Mouse (Mus musculus) liver, embryonic 13.5 days (tissue): ENCODE results near the gene Inip. TPM values are rescaled to one million over a fixed set of nuclear protein-coding genes. Genes with fewer than 3 reads are reported as not detected.

Source experiments
- ATAC-seq: fragments of 200-750 bp; cut with Nextera tagmentation; 2 replicates; pipeline ENCODE4 v1.8.0; 2017; ENCODE audit warnings: low read depth, mild to moderate bottlenecking, moderate number of reproducible peaks, moderate library complexity
- DNase-seq: peaks from one replicate; pipeline ENCODE4 v3.0.0; 2022
- H3K27ac ChIP-seq: fragments of 300-500 bp; sonication (generic); 2 replicates; pipeline ENCODE4 v1.5.1; 2015; ENCODE audit warnings: moderate library complexity, mild to moderate bottlenecking, inconsistent platforms
- H3K27me3 ChIP-seq: fragments of 300-500 bp; sonication (generic); 2 replicates; pipeline ENCODE4 v1.6.1; 2015; ENCODE audit warnings: mild to moderate bottlenecking, inconsistent platforms
- H3K36me3 ChIP-seq: fragments of 300-500 bp; sonication (generic); 2 replicates; pipeline ENCODE4 v1.6.1; 2015; ENCODE audit warnings: mild to moderate bottlenecking, inconsistent platforms
- H3K4me1 ChIP-seq: fragments of 300-500 bp; sonication (generic); replicated peaks from 2 replicates; pipeline ENCODE4 v1.6.1; 2015; ENCODE audit warnings: inconsistent platforms
- H3K4me2 ChIP-seq: fragments of 300-500 bp; sonication (generic); 2 replicates; pipeline ENCODE4 v1.6.1; 2015; ENCODE audit warnings: inconsistent platforms, mild to moderate bottlenecking, moderate library complexity
- H3K4me3 ChIP-seq: fragments of 300-500 bp; sonication (generic); replicated peaks from 2 replicates; pipeline ENCODE4 v1.5.1; 2015; ENCODE audit warnings: mild to moderate bottlenecking, inconsistent platforms
- H3K9ac ChIP-seq: fragments of 300-500 bp; sonication (generic); 2 replicates; pipeline ENCODE4 v1.6.1; 2015; ENCODE audit warnings: mild to moderate bottlenecking, inconsistent platforms
- H3K9me3 ChIP-seq: fragments of 300-500 bp; sonication (generic); replicated peaks from 2 replicates; pipeline ENCODE4 v1.6.1; 2016; ENCODE audit warnings: inconsistent platforms
- WGBS: fragments of 180-500 bp; shearing (Covaris S2); methylation state at CpG from one replicate; pipeline ENCODE4 v1.1.7; 2015; ENCODE audit not compliant: insufficient replicate concordance; 5-methylcytosine and 5-hydroxymethylcytosine counted together
- polyA plus RNA-seq: library from polyadenylated mRNA; unstranded; fragments of >200 nt; fragmentation: Nextera tagmentation; extraction: Ambion mirVana; gene quantifications from 2 replicates; pipeline ENCODE4 v1.2.1, GENCODE M21; 2015

The Inip gene
- polyA plus RNA-seq = 24.7 and 30.0 TPM in 2 replicates

DNA sequence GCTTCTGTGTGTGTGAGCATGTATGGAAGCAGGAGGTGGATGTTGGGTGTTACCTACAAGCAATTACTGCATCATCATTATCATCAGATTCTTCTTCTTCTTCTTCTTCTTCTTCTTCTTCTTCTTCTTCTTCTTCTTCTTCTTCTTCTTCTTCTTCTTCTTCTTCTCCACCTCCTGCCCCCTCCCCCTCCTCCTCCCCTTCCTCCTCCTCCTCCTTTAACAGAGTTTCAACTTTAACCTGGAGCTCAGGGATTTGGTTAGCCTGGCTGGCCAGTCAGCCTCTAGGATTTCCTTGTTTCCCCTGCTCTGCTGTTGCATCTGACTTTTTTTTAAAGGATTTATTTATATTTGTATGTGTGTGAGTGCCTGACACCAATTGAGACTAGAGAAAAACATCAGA is at the start of gene Inip:
Gene Inip (minus strand): TSS at position 101 of the 400 bp plus-strand sequence.
- no peaks in the 10 kb centered on the region for H3K36me3 ChIP-seq
- H3K4me2 ChIP-seq = no peak within 1 kb of the TSS
- H3K27me3 ChIP-seq = no peaks in the 10 kb centered on the region
- no peak within 1 kb of the TSS for H3K4me3 ChIP-seq
- peak within 1 kb of the TSS; percentile 62 for H3K27ac ChIP-seq
- ATAC-seq = no peak
- DNase-seq = no peak
- H3K9ac ChIP-seq = no peak within 1 kb of the TSS
- H3K4me1 ChIP-seq = peaks cover 41% of the 10 kb centered on the region
- H3K9me3 ChIP-seq = no peaks in the 10 kb centered on the region

DNA sequence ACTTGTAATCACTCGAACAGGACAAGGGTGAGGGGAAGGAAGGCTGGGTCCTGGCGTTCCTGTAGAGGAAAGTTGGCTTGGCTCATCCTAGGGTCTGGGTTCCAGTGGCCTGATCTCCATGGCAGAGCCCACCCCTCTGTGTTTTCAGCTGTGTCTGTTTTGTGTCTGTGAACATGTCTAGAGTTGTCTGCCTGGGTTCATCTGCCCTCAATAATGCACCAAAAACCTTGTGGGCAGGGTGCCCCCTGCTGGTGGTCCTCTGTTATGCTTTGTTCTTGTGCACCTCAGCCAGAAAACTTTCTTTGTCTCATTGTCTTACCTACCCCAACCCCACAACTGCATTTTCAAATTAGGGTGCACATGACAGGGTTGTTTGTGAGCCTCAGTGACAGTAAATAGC is 48.8 kb upstream of the Inip start:
- DNase-seq (peak; percentile 45), ATAC-seq (peak; percentile 43; the same call in 1 of the 2 replicates)
- Histone ChIP-seq H3K4me3 (no peak overlapping the region), H3K27ac (no peak overlapping the region), H3K36me3 (peaks cover 9% of the 10 kb centered on the region), H3K9ac (no peak overlapping the region), H3K27me3 (no peaks in the 10 kb centered on the region), H3K4me1 (0 out of 2 replicates have a peak, but pooled peaks cover 7% of the 10 kb centered on the region), H3K4me2 (no peak overlapping the region), H3K9me3 (no peaks in the 10 kb centered on the region)
- WGBS = 72% methylated on average over 2 of the region's 2 CpGs

DNA sequence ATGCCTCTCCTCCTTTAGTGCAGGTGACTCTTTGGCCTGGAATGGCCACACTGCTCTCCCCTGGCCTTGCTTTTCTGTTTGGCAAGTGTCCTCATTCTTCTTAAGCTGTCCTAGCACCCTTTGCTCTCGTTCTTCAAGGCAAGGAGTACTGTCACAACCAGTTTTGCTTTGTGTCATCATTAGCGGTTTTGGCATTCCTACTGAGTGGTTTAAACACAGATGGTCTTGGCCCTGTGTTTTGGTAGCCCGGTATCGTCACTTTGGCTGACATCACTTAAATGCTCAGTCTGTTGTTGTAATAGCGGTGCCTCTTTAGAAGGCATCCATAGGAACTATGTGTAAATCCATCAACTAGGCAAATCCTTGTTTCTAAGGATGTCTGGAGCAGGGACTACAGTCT is 46.1 kb upstream of the Inip start:
- no peak for DNase-seq
- Histone ChIP-seq H3K4me2 (no peak overlapping the region), H3K27ac (no peak overlapping the region), H3K4me1 (peaks cover 13% of the 10 kb centered on the region), H3K9ac (no peak overlapping the region), H3K4me3 (no peak overlapping the region), H3K27me3 (no peaks in the 10 kb centered on the region), H3K36me3 (peaks cover 9% of the 10 kb centered on the region), H3K9me3 (no peaks in the 10 kb centered on the region)
- WGBS = 76% methylated on average over 5 of the region's 5 CpGs
- ATAC-seq = no peak

DNA sequence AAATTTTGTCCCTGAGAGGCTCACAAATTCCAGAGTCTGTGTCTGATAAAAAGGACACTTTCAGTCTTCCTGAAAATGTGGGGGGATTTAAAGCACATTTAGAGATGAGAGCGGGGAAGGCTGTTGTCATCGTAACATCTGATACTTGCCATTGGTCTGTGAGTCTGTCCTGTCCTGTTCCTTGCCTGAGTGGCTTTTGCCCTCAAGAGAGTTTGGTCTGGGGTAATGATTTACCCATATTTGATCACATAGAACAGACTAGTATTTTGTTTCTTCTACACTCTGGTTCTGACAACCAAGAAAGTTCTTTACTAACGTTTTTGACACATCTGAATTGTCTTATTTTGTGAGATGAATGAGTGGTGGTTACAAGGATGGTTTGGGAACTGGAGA is 43.9 kb upstream of the Inip start:
- Histone ChIP-seq H3K4me3 (no peak overlapping the region), H3K27ac (peak overlapping the region; percentile 40; the same call in 1 of the 2 replicates), H3K4me2 (no peak overlapping the region), H3K27me3 (no peaks in the 10 kb centered on the region), H3K36me3 (peaks cover 9% of the 10 kb centered on the region), H3K9me3 (no peaks in the 10 kb centered on the region), H3K4me1 (peaks cover 17% of the 10 kb centered on the region), H3K9ac (no peak overlapping the region)
- 40% methylated on average over 3 of the region's 3 CpGs for WGBS
- no peak for ATAC-seq
- no peak for DNase-seq

DNA sequence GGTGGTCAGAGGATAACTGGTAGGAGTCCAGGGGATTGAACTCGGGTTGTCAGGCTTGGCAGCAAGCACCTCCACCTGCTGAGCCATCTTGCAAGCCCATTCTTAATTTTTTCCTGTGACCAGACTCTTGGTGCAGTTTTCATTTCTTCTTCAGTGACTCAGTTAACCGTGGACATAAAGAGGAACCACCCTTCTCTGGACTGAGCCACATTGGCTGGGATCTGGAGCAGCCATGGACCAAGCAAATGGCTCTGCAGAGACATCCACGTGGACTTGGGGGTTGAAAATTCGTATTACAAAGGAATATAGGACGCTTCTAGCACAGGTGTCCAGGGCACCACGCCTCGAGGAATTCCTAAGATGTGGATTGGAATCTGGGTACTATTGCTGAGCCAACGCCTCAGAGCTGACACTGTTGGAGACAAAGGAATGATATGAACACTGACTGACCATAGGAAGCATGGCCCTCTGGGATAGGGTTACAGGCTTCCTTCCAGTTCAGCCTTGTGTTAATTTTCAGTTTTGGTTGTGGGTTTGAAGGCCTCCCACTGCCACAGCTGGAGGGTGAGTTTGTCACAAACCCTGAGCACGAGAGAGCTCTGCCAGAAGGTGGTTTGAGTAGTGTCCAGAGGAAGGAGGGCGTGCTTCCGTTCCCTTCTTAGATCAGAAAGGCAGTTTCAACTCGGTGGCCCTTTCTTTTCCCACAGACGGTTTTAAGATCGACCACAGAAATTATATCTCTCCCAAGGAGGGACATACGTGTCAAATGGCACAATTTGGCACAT is 43.3 kb upstream of the Inip start:
- Histone ChIP-seq H3K4me3 (no peak overlapping the region), H3K4me1 (peaks cover 17% of the 10 kb centered on the region), H3K9me3 (no peaks in the 10 kb centered on the region), H3K4me2 (no peak overlapping the region), H3K27me3 (no peaks in the 10 kb centered on the region), H3K9ac (no peak overlapping the region; the same call in 1 of the 2 replicates), H3K27ac (peak overlapping the region; percentile 40), H3K36me3 (peaks cover 9% of the 10 kb centered on the region)
- WGBS = 39% methylated on average over 15 of the region's 15 CpGs
- DNase-seq (no peak), ATAC-seq (0 out of 2 replicates have a peak, but pooled peaks have one; percentile 12)

DNA sequence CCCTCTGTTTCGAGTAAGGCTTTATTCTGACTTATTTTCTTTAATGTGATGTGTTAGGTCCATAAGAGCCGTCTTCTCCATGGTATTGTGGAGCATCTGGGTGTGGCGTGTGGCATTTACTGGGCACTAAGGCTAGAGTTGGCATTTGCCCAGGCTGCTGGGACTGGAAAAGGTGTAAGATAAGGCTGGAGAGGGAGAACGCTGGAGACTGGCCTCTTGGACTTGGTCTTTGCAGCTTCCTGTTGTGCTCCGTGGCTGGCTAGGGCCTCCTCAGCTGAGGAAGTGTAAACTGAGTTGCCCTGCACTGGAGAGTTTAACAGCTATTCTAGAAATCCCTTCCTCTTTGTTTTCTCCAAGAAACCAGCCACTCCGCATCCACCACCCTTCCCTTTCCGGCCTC is 36.3 kb upstream of the Inip start:
- 45% methylated on average over 7 of the region's 7 CpGs for WGBS
- Histone ChIP-seq H3K27ac (peak overlapping the region; percentile 63), H3K4me2 (no peak overlapping the region)

DNA sequence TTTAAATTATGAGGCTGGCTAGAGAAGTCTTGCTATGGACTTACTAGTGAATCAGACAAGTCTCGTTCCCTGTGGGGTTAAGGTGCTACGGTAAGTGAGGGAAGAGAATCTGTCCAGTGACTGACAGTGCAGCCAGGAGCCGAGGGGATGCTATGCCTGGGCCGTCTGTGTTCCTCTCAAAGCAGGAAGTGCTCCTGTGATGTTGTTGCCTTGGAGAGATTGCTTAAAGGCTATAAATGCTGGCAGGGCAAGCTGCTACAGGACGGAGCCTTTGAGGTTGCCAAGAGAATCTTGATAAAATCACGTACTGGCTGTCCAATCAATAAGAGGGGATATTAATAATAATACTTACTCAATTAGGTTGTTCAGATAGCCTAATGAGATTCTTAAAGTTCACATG is 31.4 kb upstream of the Inip start:
- ATAC-seq = no peak
- 57% methylated on average over 6 of the region's 6 CpGs for WGBS

More for the DNA sequence above, 36.3 kb upstream of the Inip start:
- no peaks in the 10 kb centered on the region for H3K9me3 ChIP-seq
- H3K9ac ChIP-seq = no peak overlapping the region
- no peaks in the 10 kb centered on the region for H3K27me3 ChIP-seq
- no peak for DNase-seq
- H3K36me3 ChIP-seq = peaks cover 14% of the 10 kb centered on the region; the same call in 1 of the 2 replicates
- no peak for ATAC-seq
- peaks cover 11% of the 10 kb centered on the region for H3K4me1 ChIP-seq
- no peak overlapping the region for H3K4me3 ChIP-seq

DNA sequence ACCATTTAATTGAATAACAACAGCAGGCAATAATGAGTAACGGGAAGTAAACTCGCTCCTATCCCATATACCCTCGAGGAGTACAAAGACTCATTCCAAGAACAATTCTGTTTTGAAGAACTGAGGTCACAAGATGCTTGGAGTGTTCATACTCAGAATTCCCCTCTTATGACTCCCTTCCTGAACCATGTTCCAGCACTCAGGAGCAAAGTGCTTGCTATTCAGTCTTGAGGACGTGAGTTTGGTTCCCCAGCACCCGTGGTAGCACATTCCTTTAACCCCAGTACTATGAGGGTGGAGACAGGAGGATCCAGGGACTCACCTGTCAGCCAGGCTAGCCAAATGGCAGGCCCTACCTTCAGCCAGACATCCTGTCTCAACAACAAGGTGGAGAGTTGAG is 29.6 kb upstream of the Inip start:
- Histone ChIP-seq H3K27ac (no peak overlapping the region), H3K9me3 (no peaks in the 10 kb centered on the region), H3K4me1 (peaks cover 5% of the 10 kb centered on the region), H3K36me3 (peaks cover 18% of the 10 kb centered on the region; the same call in 1 of the 2 replicates), H3K9ac (no peak overlapping the region), H3K27me3 (no peaks in the 10 kb centered on the region), H3K4me2 (no peak overlapping the region), H3K4me3 (no peak overlapping the region)
- ATAC-seq (no peak), DNase-seq (no peak)
- WGBS = 75% methylated on average over 5 of the region's 5 CpGs

More for the DNA sequence above, 31.4 kb upstream of the Inip start:
- no peak for DNase-seq
- Histone ChIP-seq H3K4me1 (peaks cover 5% of the 10 kb centered on the region; the same call in 1 of the 2 replicates), H3K27me3 (no peaks in the 10 kb centered on the region), H3K36me3 (peaks cover 14% of the 10 kb centered on the region; the same call in 1 of the 2 replicates), H3K9ac (no peak overlapping the region), H3K4me2 (no peak overlapping the region), H3K4me3 (no peak overlapping the region), H3K9me3 (no peaks in the 10 kb centered on the region), H3K27ac (no peak overlapping the region)

DNA sequence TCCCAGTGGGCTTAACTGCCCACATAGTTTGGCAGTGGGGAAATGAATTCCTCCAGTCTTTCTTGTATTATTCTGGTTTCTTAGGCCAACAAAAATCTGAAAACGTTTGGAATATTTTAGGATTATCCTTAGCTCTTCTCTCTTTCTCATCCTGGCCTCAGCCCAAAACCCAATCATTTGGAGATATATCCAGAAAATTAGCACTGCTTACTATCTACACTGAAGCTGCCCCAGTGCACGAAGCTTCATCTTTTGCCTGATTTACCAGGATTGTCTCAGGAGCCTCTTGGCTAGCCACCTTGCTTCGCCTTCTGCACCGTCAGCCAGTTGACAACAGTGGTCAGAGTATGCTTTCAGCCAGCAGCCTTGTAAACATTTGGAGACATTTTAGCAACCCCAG is 27.7 kb upstream of the Inip start:
- no peaks in the 10 kb centered on the region for H3K9me3 ChIP-seq
- H3K4me2 ChIP-seq = no peak overlapping the region
- H3K4me1 ChIP-seq = peaks cover 18% of the 10 kb centered on the region
- H3K27ac ChIP-seq = no peak overlapping the region
- H3K4me3 ChIP-seq = no peak overlapping the region
- H3K9ac ChIP-seq = no peak overlapping the region
- ATAC-seq = no peak
- DNase-seq = no peak
- 63% methylated on average over 4 of the region's 4 CpGs for WGBS
- H3K36me3 ChIP-seq = 0 out of 2 replicates have a peak, but pooled peaks cover 3% of the 10 kb centered on the region
- no peaks in the 10 kb centered on the region for H3K27me3 ChIP-seq

DNA sequence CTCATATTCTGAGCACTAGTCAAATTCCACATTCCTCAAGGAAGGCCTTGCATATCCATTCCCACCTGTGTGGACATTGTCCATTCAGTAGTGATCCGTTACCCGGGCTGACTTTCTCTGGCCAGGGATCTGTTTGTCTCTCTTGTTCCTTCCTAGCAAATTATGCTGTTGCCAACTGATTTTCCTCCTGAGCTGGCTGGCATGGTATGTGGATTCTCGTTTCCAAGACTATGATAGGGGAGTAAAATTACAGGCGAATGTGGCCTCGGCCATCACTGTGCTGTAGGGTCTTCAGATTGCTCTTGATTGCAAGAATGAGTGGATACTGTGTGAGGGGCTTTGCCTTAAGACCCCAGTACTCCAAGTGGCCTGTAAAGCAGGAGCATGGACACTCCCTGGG is 25.0 kb upstream of the Inip start:
- Histone ChIP-seq H3K4me3 (no peak overlapping the region), H3K27me3 (no peaks in the 10 kb centered on the region), H3K4me2 (no peak overlapping the region), H3K9me3 (no peaks in the 10 kb centered on the region), H3K36me3 (0 out of 2 replicates have a peak, but pooled peaks cover 3% of the 10 kb centered on the region), H3K4me1 (peaks cover 25% of the 10 kb centered on the region), H3K9ac (no peak overlapping the region), H3K27ac (no peak overlapping the region)
- ATAC-seq (no peak), DNase-seq (no peak)
- WGBS = 76% methylated on average over 5 of the region's 5 CpGs

DNA sequence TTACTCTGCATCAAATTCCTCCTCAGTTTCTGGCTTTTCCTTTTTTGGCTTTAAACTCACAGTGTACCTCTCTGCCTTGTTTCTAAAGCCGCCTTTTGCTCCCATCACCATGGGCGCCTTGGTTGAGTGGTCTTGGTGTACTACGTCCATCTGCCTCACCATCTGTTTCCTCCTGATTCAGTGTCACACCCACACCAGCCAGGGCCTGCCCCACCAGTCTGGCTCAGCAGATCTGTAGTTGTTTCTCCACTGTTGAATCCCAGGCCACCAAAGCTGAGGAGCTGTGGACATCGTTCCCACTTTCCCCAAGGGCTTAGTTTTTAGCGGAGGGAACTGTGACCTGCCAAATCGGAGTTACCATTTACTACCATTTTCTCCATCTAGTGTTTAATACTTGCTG is 24.2 kb upstream of the Inip start:
- Histone ChIP-seq H3K9me3 (no peaks in the 10 kb centered on the region), H3K36me3 (0 out of 2 replicates have a peak, but pooled peaks cover 3% of the 10 kb centered on the region), H3K4me1 (peaks cover 25% of the 10 kb centered on the region), H3K27ac (no peak overlapping the region), H3K9ac (no peak overlapping the region), H3K4me2 (no peak overlapping the region), H3K27me3 (no peaks in the 10 kb centered on the region), H3K4me3 (no peak overlapping the region)
- DNase-seq = no peak
- peak; percentile 63 for ATAC-seq
- 40% methylated on average over 6 of the region's 6 CpGs for WGBS

DNA sequence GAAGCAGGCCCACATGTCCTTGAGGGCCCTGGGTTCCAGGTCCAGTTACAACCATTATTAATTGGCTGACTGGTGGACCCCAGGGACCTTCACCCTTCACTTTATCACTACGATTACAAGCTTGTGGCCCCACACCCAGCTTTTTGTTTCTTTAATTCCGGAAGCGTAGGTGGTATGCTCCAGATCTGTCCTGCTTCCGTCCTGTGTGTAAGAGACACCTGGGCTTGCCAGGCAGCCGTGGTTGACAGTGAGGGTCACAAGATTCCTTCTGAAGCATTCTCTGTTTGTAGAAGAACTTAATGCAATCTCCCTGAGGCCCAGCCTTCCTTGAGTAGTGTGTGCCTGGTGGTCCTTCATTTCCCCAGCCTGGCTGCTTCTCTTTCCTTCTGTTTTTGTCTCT is 23.5 kb upstream of the Inip start:
- H3K27ac ChIP-seq = no peak overlapping the region
- H3K9ac ChIP-seq = no peak overlapping the region
- no peaks in the 10 kb centered on the region for H3K27me3 ChIP-seq
- no peaks in the 10 kb centered on the region for H3K9me3 ChIP-seq
- no peak for ATAC-seq
- DNase-seq = no peak
- peaks cover 25% of the 10 kb centered on the region for H3K4me1 ChIP-seq
- H3K4me3 ChIP-seq = no peak overlapping the region
- H3K4me2 ChIP-seq = no peak overlapping the region
- 0 out of 2 replicates have a peak, but pooled peaks cover 3% of the 10 kb centered on the region for H3K36me3 ChIP-seq
- WGBS = 74% methylated on average over 5 of the region's 5 CpGs
